Mouse (Mus musculus) cortical plate, adult 2 months (tissue): ENCODE measurements around the gene Cntrl.

ENCODE experiments used
- CTCF ChIP-seq: fragments of 200-500 bp; IDR thresholded peaks from 2 replicates; pipeline ENCODE4 v1.5.1; 2011; ENCODE audit warnings: mild to moderate bottlenecking, control low read depth, low read length; ENCODE audit not compliant: insufficient read depth; ENCODE audit errors: extremely low read depth
- POLR2A ChIP-seq: fragments of 200-500 bp; IDR thresholded peaks from 2 replicates; pipeline ENCODE4 v1.6.1; 2011; ENCODE audit warnings: mild to moderate bottlenecking, low read length, control low read depth; ENCODE audit not compliant: insufficient read depth; ENCODE audit errors: extremely low read depth

DNA sequence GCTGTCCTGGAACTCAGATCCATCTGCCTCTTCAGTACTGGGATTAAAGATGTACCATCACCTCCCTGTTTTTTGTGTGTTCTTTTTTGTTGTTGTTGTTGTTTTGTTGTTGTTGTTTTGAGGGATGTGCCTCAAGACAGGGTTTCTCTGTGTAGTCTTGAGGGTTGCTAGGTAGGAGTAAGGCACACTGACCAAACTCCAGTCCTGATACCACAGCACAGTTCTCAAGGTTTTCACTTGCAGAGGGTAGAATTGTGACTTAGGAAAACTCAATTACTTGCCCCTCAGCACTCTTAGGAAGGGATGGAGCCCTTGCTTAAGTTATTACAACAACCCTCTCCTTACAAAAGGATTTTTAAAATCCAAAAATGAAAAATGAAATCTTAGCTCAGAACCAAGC lies 22.2 kb downstream of the Cntrl start:
- TF ChIP-seq CTCF (no peak), POLR2A (no peak)
